Comparison of ENCODE assay signal across 19 mouse cellular contexts in the genomic region with DNA sequence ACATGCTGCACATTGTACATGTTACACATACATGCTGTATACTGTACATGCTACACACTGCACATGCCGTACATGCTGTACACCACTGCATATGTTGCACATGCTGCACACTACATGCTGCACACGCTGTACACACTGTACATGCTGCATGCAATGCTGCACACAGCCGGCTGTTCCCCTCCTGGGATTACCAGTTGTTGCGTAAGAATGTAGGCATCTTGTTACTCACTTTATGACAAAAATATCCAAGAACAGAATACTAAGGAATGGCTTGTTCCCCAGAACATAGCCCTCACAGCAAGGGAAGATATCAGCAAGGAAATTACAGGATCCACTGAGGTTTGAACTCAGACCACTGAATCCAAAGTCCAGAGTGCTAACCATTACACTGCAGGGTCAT. TPM values are rescaled to one million over a fixed set of nuclear protein-coding genes. Genes with fewer than 3 reads are reported as not detected.
A peak's percentile ranks its signal among the peaks of the same experiment; 100 is the strongest.
DNase-seq lines count a peak whose midpoint lies in the region; ATAC-seq and TF ChIP-seq lines count a peak whose summit lies in the region.
"Had no signal": no experiment of that assay in that cellular context is flagged by ENCODE, and none has a peak within 500 bp of the region (broad histone marks: within the 10 kb centered on the region; RNA-seq: fewer than 3 reads in every experiment).

No protein-coding gene starts in this region.

- no peaks in the 10 kb centered on the region for H3K36me3 ChIP-seq in C2C12 (ENCODE audit: control insufficient read depth, insufficient read depth)
- H3K36me3 ChIP-seq: G1E; heart, embryonic 15.5 days; intestine, embryonic 15.5 days had no signal

- ATAC-seq in frontal cortex, adult (ENCODE audit: low TSS enrichment): peak; percentile 84
- peak; percentile 42 for ATAC-seq in granulocyte monocyte progenitor cell, adult 5-6 weeks (replicated peaks; ENCODE audit: poor library complexity, severe bottlenecking)
- ATAC-seq: CD4-positive, CD25-positive, alpha-beta regulatory T cell, adult 4 months; forebrain, postnatal 0 days; intestine, embryonic 15.5 days had no signal

- H3K4me3 ChIP-seq in C2C12 (ENCODE audit: insufficient read depth, poor library complexity, severe bottlenecking): no peak overlapping the region
- H3K4me3 ChIP-seq: forebrain, embryonic 13.5 days; heart, adult 2 months; heart, embryonic 15.5 days; hindbrain, embryonic 10.5 days; intestine, embryonic 15.5 days had no signal

- no peaks in the 10 kb centered on the region for H3K79me2 ChIP-seq in C2C12 (ENCODE audit: control insufficient read depth, insufficient read depth)

- DNase-seq in frontal cortex, postnatal 25 days (ENCODE audit: low spot score in 2 of 2): no peak
- DNase-seq in left cerebral cortex, postnatal 36 days (ENCODE audit: low spot score in 2 of 2): peak; percentile 8 to 10
- DNase-seq in left cerebral cortex, adult 9 months (ENCODE audit: low spot score in 2 of 2): no peak
- no peak for DNase-seq in thymus, postnatal 14 days
- DNase-seq: adrenal gland, postnatal 25 days; cerebellum, postnatal 14 days; forebrain, postnatal 0 days; gastrocnemius, postnatal 36 days; heart, adult 2 months; heart, postnatal 14 days had no signal

- no peaks in the 10 kb centered on the region for H3K79me3 ChIP-seq in C2C12 (ENCODE audit: low read depth)

- intact Hi-C loops in left cerebral cortex, postnatal 36 days (cut with DNase I): no loop called here

- no peak for TF ChIP-seq CTCF in C2C12 (IDR thresholded peaks at IDR 0.05; ENCODE audit: control insufficient read depth, insufficient read depth, insufficient read length)

- no peaks in the 10 kb centered on the region for H3K27me3 ChIP-seq in C2C12 (ENCODE audit: control insufficient read depth, insufficient read depth, insufficient read length)
- H3K27me3 ChIP-seq: forebrain, embryonic 13.5 days; heart, embryonic 15.5 days; intestine, embryonic 15.5 days had no signal

- H3ac ChIP-seq in C2C12 (ENCODE audit: control insufficient read depth, insufficient read length, low read depth): no peak overlapping the region

TF ChIP-seq in C2C12, 6 proteins besides CTCF, POLR2A, EP300 and RAD21:
- TF ChIP-seq MYOG (IDR thresholded peaks at IDR 0.05; ENCODE audit: control insufficient read depth, extremely low read depth, insufficient read length) (no peak), CEBPB (IDR thresholded peaks at IDR 0.05; ENCODE audit: low read depth) (peak; percentile 53)

RNA-seq across cellular contexts. Expression of a gene that starts 47.7 kb away (rescaled TPM):
- total RNA-seq in left cerebral cortex, postnatal 36 days (2021): 1 to 10 TPM; 7.1 to 8.4 TPM
- polyA plus RNA-seq in C2C12 (2012; fragmentation: generic; extraction: Trizol): 0.01 TPM
- not detected in 2 replicates for total RNA-seq in granulocyte monocyte progenitor cell, adult 5-6 weeks (2014; fragmentation: Nextera tagmentation)
- total RNA-seq in granulocyte monocyte progenitor cell, adult 5-6 weeks (2017): not detected in 2 replicates
- polyA plus RNA-seq: CD4-positive, CD25-positive, alpha-beta regulatory T cell, adult 4 months; G1E had no signal

Comparison
In these comparisons a context has a peak if more than half of its experiments do, and no peak if none do; other contexts are left out.
1. DNase-seq: peak in left cerebral cortex, postnatal 36 days (2 of 2); none in frontal cortex, postnatal 25 days (0 of 2), left cerebral cortex, adult 9 months (0 of 2) and thymus, postnatal 14 days (single experiment).
2. RNA of a gene that starts 47.7 kb away (total RNA-seq): 7.1 to 8.4 TPM in left cerebral cortex, postnatal 36 days; not detected in granulocyte monocyte progenitor cell, adult 5-6 weeks; every median in the first group is over 4 times any median in the second.